Mouse (Mus musculus) embryonic facial prominence, embryonic 13.5 days (tissue): ENCODE measurements around the gene Htatip2. TPM values are rescaled to one million over a fixed set of nuclear protein-coding genes. Genes with fewer than 3 reads are reported as not detected.

Source experiments
- ATAC-seq: fragments of 200-750 bp; cut with Nextera tagmentation; 2 replicates; pipeline ENCODE4 v1.8.0; 2017; ENCODE audit warnings: low read depth; ENCODE audit not compliant: insufficient number of reproducible peaks, insufficient read depth, low FRiP score, low TSS enrichment
- H3K27ac ChIP-seq: fragments of 300-500 bp; sonication (generic); 2 replicates; pipeline ENCODE4 v1.5.1; 2015; ENCODE audit warnings: moderate library complexity, mild to moderate bottlenecking, inconsistent platforms
- H3K27me3 ChIP-seq: fragments of 300-500 bp; sonication (generic); 2 replicates; pipeline ENCODE4 v1.6.1; 2015; ENCODE audit warnings: mild to moderate bottlenecking, inconsistent platforms
- H3K36me3 ChIP-seq: fragments of 300-500 bp; sonication (generic); 2 replicates; pipeline ENCODE4 v1.6.1; 2015; ENCODE audit warnings: mild to moderate bottlenecking, inconsistent platforms
- H3K4me1 ChIP-seq: fragments of 300-500 bp; sonication (generic); 2 replicates; pipeline ENCODE4 v1.6.1; 2015; ENCODE audit warnings: inconsistent platforms
- H3K4me2 ChIP-seq: fragments of 300-500 bp; sonication (generic); 2 replicates; pipeline ENCODE4 v1.6.1; 2015; ENCODE audit warnings: moderate library complexity, mild to moderate bottlenecking, inconsistent platforms
- H3K4me3 ChIP-seq: fragments of 300-500 bp; sonication (generic); 2 replicates; pipeline ENCODE4 v1.5.1; 2015; ENCODE audit warnings: mild to moderate bottlenecking, inconsistent platforms
- H3K9ac ChIP-seq: fragments of 300-500 bp; sonication (generic); 2 replicates; pipeline ENCODE4 v1.6.1; 2015; ENCODE audit warnings: mild to moderate bottlenecking, inconsistent platforms
- H3K9me3 ChIP-seq: fragments of 300-500 bp; sonication (generic); 2 replicates; pipeline ENCODE4 v1.6.1; 2016; ENCODE audit warnings: inconsistent platforms
- WGBS: fragments of 180-500 bp; shearing (Covaris S2); methylation state at CpG from one replicate; pipeline ENCODE4 v1.1.7; 2015; ENCODE audit warnings: mixed read lengths; 5-methylcytosine and 5-hydroxymethylcytosine counted together
- polyA plus RNA-seq: library from polyadenylated mRNA; unstranded; fragments of >200 nt; fragmentation: Nextera tagmentation; extraction: Ambion mirVana; gene quantifications from 2 replicates; pipeline ENCODE4 v1.2.1, GENCODE M21; 2015

Htatip2 gene
- polyA plus RNA-seq, 1 experiment from 2014 or later = 10.0 TPM

DNA sequence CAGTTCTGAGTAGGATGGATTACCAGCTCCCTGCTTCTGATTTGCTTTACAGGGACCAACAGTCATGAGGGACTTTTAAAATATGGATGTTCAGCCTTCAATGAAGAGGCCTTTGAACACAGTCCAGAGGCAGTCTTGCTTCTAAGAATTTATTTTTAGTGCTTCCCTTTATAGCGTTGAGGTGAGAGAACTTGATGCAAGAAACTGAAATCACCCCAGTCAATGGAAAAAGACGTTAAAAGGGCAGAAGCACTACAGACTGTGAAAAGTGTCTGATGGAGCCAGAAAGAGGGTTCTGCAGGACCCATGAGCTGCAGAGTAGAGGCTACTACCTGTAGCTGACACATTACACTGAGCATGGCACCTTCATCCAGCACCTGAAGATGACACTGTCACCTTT, 63.1 kb downstream of the Htatip2 start:
- 85% methylated on average over 2 of the region's 2 CpGs for WGBS
- Histone ChIP-seq H3K4me2 (no peak overlapping the region), H3K9ac (no peak overlapping the region), H3K27ac (no peak overlapping the region), H3K4me3 (no peak overlapping the region), H3K36me3 (peaks cover 22% of the 10 kb centered on the region), H3K9me3 (no peaks in the 10 kb centered on the region), H3K4me1 (peaks cover 10% of the 10 kb centered on the region), H3K27me3 (no peaks in the 10 kb centered on the region)
- no peak for ATAC-seq

Other genes starting within 250 kb of the Htatip2 start
- gene Dbx1, start 122.3 kb upstream of the Htatip2 start, polyA plus RNA-seq = 0.28 and 0.44 TPM in 2 replicates
- 53.0 TPM in 2 replicates for gene Prmt3, start 19.2 kb downstream of the Htatip2 start, polyA plus RNA-seq
- gene Slc6a5, start 151.0 kb downstream of the Htatip2 start, polyA plus RNA-seq = 0.20 TPM in 1 of 2 replicates, not detected in the other
- gene Nell1, start 215.7 kb downstream of the Htatip2 start, polyA plus RNA-seq = 4.0 and 4.1 TPM in 2 replicates